Comparison of ENCODE assay signal across 12 mouse cellular contexts in the genomic region with DNA sequence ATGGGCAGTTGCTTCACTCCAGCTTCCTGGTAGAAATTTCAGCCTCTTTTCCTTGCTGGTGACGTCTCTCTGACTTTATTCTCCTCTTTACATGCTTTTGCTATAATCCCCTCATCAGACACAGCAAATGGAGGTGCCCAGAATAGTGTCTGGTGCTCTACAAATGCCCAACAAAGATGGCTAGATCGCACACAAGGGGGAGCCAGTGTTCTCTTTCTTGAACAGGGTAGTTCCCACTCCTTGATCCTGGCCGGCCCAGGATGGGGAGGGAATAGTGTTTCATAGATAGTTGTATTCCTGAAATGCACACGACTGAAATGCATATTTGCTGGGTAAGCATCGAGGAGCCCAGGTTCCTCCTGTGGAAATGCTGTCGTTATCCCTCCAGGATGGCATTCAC. TPM values are rescaled to one million over a fixed set of nuclear protein-coding genes. Genes with fewer than 3 reads are reported as not detected.
"Had no signal": no experiment of that assay in that cellular context is flagged by ENCODE, and none has a peak within 500 bp of the region (broad histone marks: within the 10 kb centered on the region; RNA-seq: fewer than 3 reads in every experiment).

No protein-coding gene starts in this region.

RNA-seq across cellular contexts. Expression of a gene that starts 9.6 kb away (rescaled TPM):
- total RNA-seq: midbrain, postnatal 0 days had no signal
- polyA plus RNA-seq: limb, embryonic 10.5 days; limb, embryonic 11.5 days; limb, embryonic 12.5 days; limb, embryonic 13.5 days; liver, adult 2 months; liver, embryonic 11.5 days; liver, embryonic 12.5 days; midbrain, embryonic 11.5 days; midbrain, embryonic 12.5 days; myocyte; neural tube, embryonic 11.5 days had no signal
